In genomic region chr6:134208180-134208952, GRCm38 (mm10) we compare ENCODE assay signal across 10 mouse cellular contexts.
A peak's percentile ranks its signal among the peaks of the same experiment; 100 is the strongest.
DNase-seq lines count a peak whose midpoint lies in the region; ATAC-seq and TF ChIP-seq lines count a peak whose summit lies in the region.
"Had no signal": no experiment of that assay in that cellular context is flagged by ENCODE, and none has a peak within 500 bp of the region (broad histone marks: within the 10 kb centered on the region; RNA-seq: fewer than 3 reads in every experiment).

No protein-coding gene starts in this region.

- no peaks in the 10 kb centered on the region for H3K36me3 ChIP-seq in liver, adult 2 months (ENCODE audit: control insufficient read depth, insufficient read depth, low read length)
- H3K36me3 ChIP-seq in liver, embryonic 11.5 days (ENCODE audit: control insufficient read depth, insufficient read depth, low read length), result no peaks in the 10 kb centered on the region
- H3K36me3 ChIP-seq in hindbrain, embryonic 12.5 days, result no peaks in the 10 kb centered on the region

- peak overlapping the region; percentile 38 for H3K27ac ChIP-seq in liver, adult 2 months (replicated peaks; ENCODE audit: insufficient read depth, low read depth, low read length)
- H3K27ac ChIP-seq in liver, embryonic 11.5 days (ENCODE audit: low read depth, low read length), result no peak overlapping the region
- peak overlapping the region; percentile 21 for H3K27ac ChIP-seq in embryonic fibroblast, embryonic 13.5 days (ENCODE audit: insufficient read depth, low read length)
- H3K27ac ChIP-seq in hindbrain, embryonic 12.5 days, result peak overlapping the region; percentile 76
- no peak overlapping the region for H3K27ac ChIP-seq in left cerebral cortex, adult 2 months

- intact Hi-C loops in gastrocnemius, postnatal 36 days (cut with DNase I), result no loop called here
- intact Hi-C loops in left cerebral cortex, adult 2 months (cut with DNase I), result no loop called here

- H3K4me2 ChIP-seq in liver, embryonic 11.5 days, result no peak overlapping the region
- H3K4me2 ChIP-seq in hindbrain, embryonic 12.5 days (replicated peaks), result no peak overlapping the region

- peak overlapping the region; percentile 9; the same call in 1 of the 2 replicates for H3K9ac ChIP-seq in liver, adult 2 months (ENCODE audit: low read depth, low read length)
- H3K9ac ChIP-seq in liver, embryonic 11.5 days (ENCODE audit: low read depth, low read length), result no peak overlapping the region
- H3K9ac ChIP-seq in hindbrain, embryonic 12.5 days, result peak overlapping the region; percentile 32; the same call in 1 of the 2 replicates

- H3K9me3 ChIP-seq in liver, embryonic 11.5 days (ENCODE audit: control insufficient read depth, low read length), result no peaks in the 10 kb centered on the region
- no peaks in the 10 kb centered on the region for H3K9me3 ChIP-seq in hindbrain, embryonic 12.5 days (replicated peaks)
- H3K9me3 ChIP-seq: G1E had no signal

- WGBS in liver, adult 2 months, result 26% methylated on average over 14 of the region's 14 CpGs
- WGBS in liver, embryonic 11.5 days, result 74% methylated on average over 14 of the region's 14 CpGs
- 65% methylated on average over 14 of the region's 14 CpGs for WGBS in hindbrain, embryonic 12.5 days

- H3K27me3 ChIP-seq in liver, adult 2 months (ENCODE audit: control insufficient read depth, insufficient read depth, low read length), result no peaks in the 10 kb centered on the region
- H3K27me3 ChIP-seq in liver, embryonic 11.5 days (replicated peaks; ENCODE audit: control insufficient read depth, insufficient read depth, low read length), result no peaks in the 10 kb centered on the region
- H3K27me3 ChIP-seq in hindbrain, embryonic 12.5 days, result no peaks in the 10 kb centered on the region

- H3K79me2 ChIP-seq in liver, adult 2 months (ENCODE audit: control insufficient read depth, insufficient read depth, low read length), result no peaks in the 10 kb centered on the region; the same call in 1 of the 2 replicates

- no peak for TF ChIP-seq CTCF in liver, adult 2 months (IDR thresholded peaks at IDR 0.05; ENCODE audit: low read depth, low read length)
- TF ChIP-seq CTCF in embryonic fibroblast, embryonic 13.5 days (IDR thresholded peaks at IDR 0.05; ENCODE audit: borderline replicate concordance, insufficient read depth, low read length), result no peak
- no peak for TF ChIP-seq CTCF in left cerebral cortex, adult 2 months (IDR thresholded peaks at IDR 0.05)

- peak; percentile 82 for DNase-seq in liver, adult 2 months (ENCODE audit: extremely low read depth, low read depth, low spot score)
- no peak for DNase-seq in liver, embryonic 11.5 days (ENCODE audit: low spot score)
- DNase-seq in retina, embryonic 14.5 days (ENCODE audit: low spot score), result peak; percentile 75
- no peak for DNase-seq in gastrocnemius, postnatal 36 days
- no peak for DNase-seq in left cerebral cortex, adult 2 months (ENCODE audit: extremely low spot score in 1 of 2, low spot score in 2 of 2)
- DNase-seq: thymus, adult 2 months had no signal

- H3K4me3 ChIP-seq in liver, adult 2 months (ENCODE audit: insufficient read depth, low read depth, low read length), result no peak overlapping the region
- H3K4me3 ChIP-seq in liver, embryonic 11.5 days (ENCODE audit: low read depth, low read length), result no peak overlapping the region
- no peak overlapping the region for H3K4me3 ChIP-seq in embryonic fibroblast, embryonic 13.5 days (ENCODE audit: insufficient read depth, low read length)
- no peak overlapping the region for H3K4me3 ChIP-seq in hindbrain, embryonic 12.5 days
- H3K4me3 ChIP-seq in left cerebral cortex, adult 2 months, result no peak overlapping the region

- H3K4me1 ChIP-seq in liver, adult 2 months (ENCODE audit: control insufficient read depth, insufficient read depth, low read length), result peaks cover 25% of the 10 kb centered on the region
- H3K4me1 ChIP-seq in liver, embryonic 11.5 days (replicated peaks; ENCODE audit: control insufficient read depth, insufficient read depth, low read length), result peaks cover 14% of the 10 kb centered on the region; the same call in 1 of the 2 replicates
- H3K4me1 ChIP-seq in embryonic fibroblast, embryonic 13.5 days (ENCODE audit: control insufficient read depth, insufficient read depth, low read length), result peaks cover 24% of the 10 kb centered on the region
- peaks cover 34% of the 10 kb centered on the region for H3K4me1 ChIP-seq in hindbrain, embryonic 12.5 days

- TF ChIP-seq POLR2A in liver, adult 2 months (IDR thresholded peaks at IDR 0.05; ENCODE audit: extremely low read depth, insufficient read depth, low read length), result no peak
- TF ChIP-seq POLR2A in embryonic fibroblast, embryonic 13.5 days (IDR thresholded peaks at IDR 0.05; ENCODE audit: low read depth, low read length), result no peak

- no peak for ATAC-seq in liver, embryonic 11.5 days (replicated peaks; ENCODE audit: low FRiP score)
- peak; percentile 47 for ATAC-seq in hindbrain, embryonic 12.5 days (ENCODE audit: low FRiP score)
- ATAC-seq in activated CD4-positive, CD25-positive, alpha-beta regulatory T cell, adult 4 months, result no peak

Comparison
In these comparisons a context has a peak if more than half of its experiments do, and no peak if none do; other contexts are left out.
1. DNase-seq: peak in liver, adult 2 months (single experiment) and retina, embryonic 14.5 days (single experiment); none in liver, embryonic 11.5 days (single experiment), gastrocnemius, postnatal 36 days (0 of 2) and left cerebral cortex, adult 2 months (0 of 2).
2. H3K27ac ChIP-seq: peak in liver, adult 2 months (single experiment), embryonic fibroblast, embryonic 13.5 days (single experiment) and hindbrain, embryonic 12.5 days (single experiment); none in liver, embryonic 11.5 days (single experiment) and left cerebral cortex, adult 2 months (single experiment).